Mouse (Mus musculus): ENCODE results near the gene Gm10130. TPM values are rescaled to one million over a fixed set of nuclear protein-coding genes. Genes with fewer than 3 reads are reported as not detected.
"Not testable (repeated sequence)": the region's sequence is repeated elsewhere in the genome, so short reads cannot be mapped to it uniquely, and the experiment has no call there.

The Gm10130 gene
- 1.3 and 1.4 TPM in 2 replicates for polyA plus RNA-seq (2016; fragmentation: Nextera tagmentation; extraction: Ambion mirVana)

DNA sequence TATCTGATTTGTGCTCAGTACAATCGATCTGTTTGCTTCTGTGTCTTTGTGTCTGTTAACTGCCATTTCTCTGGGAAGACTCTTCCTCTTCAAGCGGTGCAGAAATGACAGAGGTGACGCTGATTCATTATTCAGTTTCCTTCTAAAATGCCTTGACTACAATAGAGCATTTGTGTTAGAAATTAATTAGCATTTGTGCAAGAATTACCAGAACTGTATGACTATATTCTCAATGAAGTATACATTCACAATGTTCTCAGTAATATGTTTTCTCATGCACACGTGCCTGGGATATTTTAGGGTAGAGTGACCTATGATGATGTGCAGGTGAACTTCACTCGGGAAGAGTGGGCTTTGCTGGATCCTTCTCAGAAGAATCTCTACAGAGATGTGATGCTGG is at the start of gene Gm10130:
Gene Gm10130, plus strand, starts transcription at position 301 of the 400 bp plus-strand sequence.
- Histone ChIP-seq H3K36me3 (peaks cover 42% of the 10 kb centered on the region), H3K9me3 (peaks cover 57% of the 10 kb centered on the region), H3K4me3 (no peak within 1 kb of the TSS), H3K9ac (replicated peaks) (no peak within 1 kb of the TSS), H3K4me2 (replicated peaks) (no peak within 1 kb of the TSS), H3K4me1 (no peaks in the 10 kb centered on the region), H3K27me3 (no peaks in the 10 kb centered on the region), H3K27ac (replicated peaks) (no peak within 1 kb of the TSS)
- 95% methylated on average over 5 of the region's 5 CpGs for WGBS
- no peak for ATAC-seq (ENCODE audit: low FRiP score, low read depth)

DNA sequence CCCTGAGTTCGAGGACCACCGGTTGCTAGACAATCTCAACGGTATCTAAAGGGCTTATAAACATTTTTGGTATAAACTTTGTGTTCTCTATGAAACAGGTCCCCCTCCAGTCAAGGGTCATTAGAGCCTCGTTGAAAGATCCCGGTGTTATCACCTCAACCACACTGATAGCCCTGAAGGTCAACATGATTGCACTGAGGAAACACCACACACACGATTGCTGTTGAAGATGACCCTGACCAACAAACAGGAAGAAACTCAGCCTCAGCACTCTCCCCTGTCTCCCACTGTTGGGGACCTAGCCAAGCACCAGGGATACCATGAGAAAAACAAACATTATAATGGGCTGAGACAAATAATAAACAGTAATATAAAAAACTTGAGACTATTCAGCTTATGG is 29.8 kb upstream of the Gm10130 start:
- Histone ChIP-seq H3K4me2 (replicated peaks) (no peak overlapping the region), H3K36me3 (no peaks in the 10 kb centered on the region), H3K4me3 (no peak overlapping the region), H3K9me3 (no peaks in the 10 kb centered on the region), H3K27me3 (no peaks in the 10 kb centered on the region), H3K27ac (replicated peaks) (no peak overlapping the region), H3K9ac (replicated peaks) (no peak overlapping the region), H3K4me1 (no peaks in the 10 kb centered on the region)
- ATAC-seq (ENCODE audit: low FRiP score, low read depth) = no peak
- 91% methylated on average over 6 of the region's 6 CpGs for WGBS

DNA sequence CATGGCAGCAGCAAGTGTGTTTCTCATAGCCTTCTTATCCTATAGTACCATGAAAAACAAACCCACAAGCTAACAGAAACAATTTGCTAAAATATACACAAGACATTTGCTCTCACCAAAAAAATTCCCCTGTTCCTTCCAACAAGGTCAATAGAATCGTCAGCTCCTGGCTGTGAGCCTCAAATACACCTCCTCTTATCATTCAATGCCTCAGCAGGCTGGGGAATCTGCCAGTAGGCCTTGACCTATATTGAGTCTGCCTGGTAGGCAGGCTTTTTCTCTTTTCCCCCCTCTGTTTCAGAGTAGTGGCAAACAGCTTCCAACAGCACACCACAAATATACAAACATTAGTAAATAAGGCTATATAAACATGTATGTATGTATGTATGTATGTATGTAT is 24.4 kb upstream of the Gm10130 start:
- H3K27me3 ChIP-seq = no peaks in the 10 kb centered on the region
- H3K36me3 ChIP-seq = no peaks in the 10 kb centered on the region
- no peaks in the 10 kb centered on the region for H3K9me3 ChIP-seq
- ATAC-seq (ENCODE audit: low FRiP score, low read depth) = no peak
- WGBS = 56% methylated on average over 1 of the region's 1 CpGs
- no peaks in the 10 kb centered on the region for H3K4me1 ChIP-seq
- no peak overlapping the region for H3K27ac ChIP-seq (replicated peaks)
- no peak overlapping the region for H3K4me3 ChIP-seq
- no peak overlapping the region for H3K9ac ChIP-seq (replicated peaks)
- H3K4me2 ChIP-seq (replicated peaks) = no peak overlapping the region

DNA sequence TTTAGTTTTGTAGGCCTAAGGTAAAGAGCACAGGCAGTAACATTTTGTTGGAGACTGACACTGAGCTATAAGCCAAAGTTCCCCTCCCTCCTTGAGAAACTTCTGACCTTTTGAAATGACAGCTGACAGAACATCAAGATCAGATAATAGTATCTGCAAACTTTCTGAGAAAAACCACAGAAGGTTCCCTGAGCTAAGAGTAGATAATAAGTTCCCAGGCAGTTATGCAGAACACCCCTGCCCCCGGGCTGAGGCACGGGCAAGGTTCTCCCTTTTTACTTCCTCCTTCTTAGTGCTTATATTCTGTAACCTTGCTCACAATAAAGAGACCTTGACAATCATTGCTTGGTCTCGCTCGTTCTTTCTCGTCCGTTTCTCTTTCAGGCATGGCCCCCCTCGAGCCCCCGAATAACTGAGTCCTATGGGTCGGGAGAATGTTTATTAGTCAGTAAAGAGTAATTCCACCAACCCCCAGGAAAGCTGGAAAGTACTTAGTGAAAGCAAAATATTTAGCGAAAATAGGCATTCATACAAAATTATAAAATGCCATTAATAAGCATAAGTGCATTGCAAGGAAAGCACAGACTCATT is 16.2 kb upstream of the Gm10130 start:
- no peak for ATAC-seq (ENCODE audit: low FRiP score, low read depth)
- no peak overlapping the region for H3K9ac ChIP-seq (replicated peaks)
- no peaks in the 10 kb centered on the region for H3K9me3 ChIP-seq
- H3K4me1 ChIP-seq = peaks cover 2% of the 10 kb centered on the region; the same call in 1 of the 2 replicates
- 89% methylated on average over 10 of the region's 10 CpGs for WGBS
- no peak overlapping the region for H3K4me2 ChIP-seq (replicated peaks)
- no peak overlapping the region for H3K4me3 ChIP-seq
- H3K27ac ChIP-seq (replicated peaks) = no peak overlapping the region
- no peaks in the 10 kb centered on the region for H3K27me3 ChIP-seq
- no peaks in the 10 kb centered on the region for H3K36me3 ChIP-seq

DNA sequence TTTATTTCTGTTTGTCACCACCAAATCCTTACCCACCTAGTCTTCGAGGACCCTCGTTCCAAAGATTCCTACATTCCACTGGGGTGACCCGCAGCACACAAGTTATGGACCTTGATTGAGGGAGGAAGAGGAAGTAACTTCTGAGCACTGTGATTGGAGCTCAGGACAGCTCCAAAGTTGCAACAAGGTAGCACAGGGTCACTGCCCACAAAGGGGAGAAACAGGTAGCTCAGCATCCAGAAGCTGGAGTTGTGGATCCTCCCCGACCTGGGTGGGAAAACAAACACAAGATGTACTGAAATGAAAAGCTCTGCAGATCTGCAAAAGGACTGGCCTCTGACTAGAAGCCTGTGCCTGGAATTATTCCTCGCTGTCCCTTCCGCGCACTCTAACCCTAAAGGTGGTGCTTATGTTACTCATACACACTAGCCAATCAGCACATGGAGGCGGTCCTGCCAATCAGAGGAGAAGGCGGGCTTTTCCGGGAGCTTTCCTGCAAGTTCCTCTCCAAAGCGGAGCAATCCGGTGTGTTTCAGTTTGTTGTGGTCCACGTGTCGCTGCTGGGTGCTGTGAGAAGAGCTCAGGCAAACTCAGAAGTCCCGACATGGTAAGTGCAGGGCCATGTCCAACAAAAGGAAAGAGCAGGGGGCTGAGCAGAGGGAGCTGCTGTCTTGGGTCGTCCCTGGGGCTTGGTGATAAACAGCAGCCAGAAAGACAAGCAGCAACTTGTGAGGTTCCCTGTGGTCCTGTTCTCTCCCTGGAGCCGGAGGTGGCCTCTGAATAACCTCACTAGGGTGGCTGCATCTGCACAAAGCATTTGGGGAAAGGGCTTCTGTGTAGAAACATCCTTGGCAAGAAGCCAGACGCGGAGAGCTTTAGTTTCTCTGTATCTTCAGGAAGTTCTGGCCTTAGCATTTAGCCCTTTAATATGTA is 12.3 kb upstream of the Gm10130 start:
- not testable (repeated sequence) for H3K4me1 ChIP-seq; H3K27ac ChIP-seq (replicated peaks); H3K9me3 ChIP-seq; H3K36me3 ChIP-seq; H3K27me3 ChIP-seq
- peak; percentile 99 for ATAC-seq (ENCODE audit: low FRiP score, low read depth)
- H3K9ac ChIP-seq (replicated peaks) = peak overlapping the region; percentile 58
- peak overlapping the region; percentile 53 for H3K4me3 ChIP-seq
- peak overlapping the region; percentile 55 for H3K4me2 ChIP-seq (replicated peaks)
- 21% methylated on average over 19 of the region's 19 CpGs for WGBS

DNA sequence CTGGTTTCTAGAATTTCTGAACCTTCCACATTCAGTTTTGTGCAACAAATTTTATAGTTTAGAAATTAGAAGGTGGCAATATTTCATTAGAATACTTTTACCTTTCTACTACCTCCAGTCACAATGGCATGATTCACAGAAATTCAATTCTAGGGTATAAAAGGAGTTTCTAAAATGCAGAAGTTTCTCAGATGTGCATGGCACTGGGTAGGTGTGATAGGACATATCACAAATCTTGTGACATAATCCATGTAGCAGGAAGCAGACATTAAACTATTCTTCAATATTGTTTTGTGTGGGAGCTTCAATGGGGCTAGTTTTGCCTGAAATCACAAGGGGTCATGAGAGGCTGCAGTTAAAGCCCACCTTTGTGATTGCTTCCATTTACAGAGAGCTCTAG is 7.4 kb upstream of the Gm10130 start:
- Histone ChIP-seq H3K27me3 (no peaks in the 10 kb centered on the region), H3K4me1 (no peaks in the 10 kb centered on the region), H3K27ac (replicated peaks) (no peak overlapping the region), H3K9ac (replicated peaks) (no peak overlapping the region), H3K4me2 (replicated peaks) (no peak overlapping the region), H3K9me3 (peaks cover 38% of the 10 kb centered on the region), H3K4me3 (no peak overlapping the region), H3K36me3 (peaks cover 13% of the 10 kb centered on the region)
- ATAC-seq (ENCODE audit: low FRiP score, low read depth) = no peak

DNA sequence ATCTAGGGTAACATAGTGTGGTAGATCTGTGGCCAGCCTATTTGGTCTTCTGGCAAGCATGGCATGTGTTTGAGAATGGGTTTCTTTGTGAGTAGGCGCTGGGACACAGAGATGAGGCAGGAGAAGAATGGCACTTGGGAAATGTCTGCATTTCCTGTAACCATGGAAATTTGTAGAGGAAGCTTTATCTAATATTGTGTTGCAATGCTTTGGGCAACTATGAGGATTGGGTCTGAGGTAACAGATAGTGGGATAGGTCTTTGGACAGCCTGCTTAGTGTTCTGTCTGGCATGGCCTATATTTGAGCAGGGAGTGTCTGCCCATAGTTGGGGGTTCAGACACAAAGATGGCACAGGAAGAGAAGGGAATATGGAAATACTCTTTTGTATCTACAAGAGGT is 4.5 kb upstream of the Gm10130 start:
- no peak overlapping the region for H3K27ac ChIP-seq (replicated peaks)

DNA sequence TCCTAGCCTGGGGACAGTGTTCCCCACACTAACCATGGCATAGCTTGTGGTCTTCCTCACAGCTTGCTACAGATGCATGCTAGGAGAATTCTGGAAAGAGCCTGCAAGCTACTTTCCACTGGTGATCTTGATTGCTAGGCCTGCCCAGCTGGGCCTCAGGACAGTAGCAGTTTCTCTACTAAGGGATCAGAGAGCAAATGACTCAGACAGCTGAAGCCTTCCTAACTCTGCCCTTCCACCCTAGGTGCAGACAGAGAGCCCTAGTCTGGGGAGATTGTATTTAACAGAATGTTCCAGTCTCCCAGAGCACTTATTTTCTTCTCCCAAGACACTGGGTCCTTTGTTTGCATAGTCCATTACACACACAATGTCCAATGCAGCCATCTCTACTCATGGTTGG is 33.6 kb downstream of the Gm10130 start:
- not testable (repeated sequence) for H3K4me2 ChIP-seq (replicated peaks); H3K4me1 ChIP-seq; H3K27me3 ChIP-seq; ATAC-seq (ENCODE audit: low FRiP score, low read depth); H3K36me3 ChIP-seq; H3K4me3 ChIP-seq; H3K9ac ChIP-seq (replicated peaks); H3K9me3 ChIP-seq; H3K27ac ChIP-seq (replicated peaks)

More for the DNA sequence above, 4.5 kb upstream of the Gm10130 start:
- Histone ChIP-seq H3K4me3 (no peak overlapping the region), H3K4me2 (replicated peaks) (no peak overlapping the region), H3K9ac (replicated peaks) (no peak overlapping the region), H3K9me3 (peaks cover 54% of the 10 kb centered on the region), H3K36me3 (peaks cover 25% of the 10 kb centered on the region), H3K4me1 (no peaks in the 10 kb centered on the region), H3K27me3 (no peaks in the 10 kb centered on the region)
- no peak for ATAC-seq (ENCODE audit: low FRiP score, low read depth)
- WGBS = 90% methylated on average over 1 of the region's 1 CpGs

DNA sequence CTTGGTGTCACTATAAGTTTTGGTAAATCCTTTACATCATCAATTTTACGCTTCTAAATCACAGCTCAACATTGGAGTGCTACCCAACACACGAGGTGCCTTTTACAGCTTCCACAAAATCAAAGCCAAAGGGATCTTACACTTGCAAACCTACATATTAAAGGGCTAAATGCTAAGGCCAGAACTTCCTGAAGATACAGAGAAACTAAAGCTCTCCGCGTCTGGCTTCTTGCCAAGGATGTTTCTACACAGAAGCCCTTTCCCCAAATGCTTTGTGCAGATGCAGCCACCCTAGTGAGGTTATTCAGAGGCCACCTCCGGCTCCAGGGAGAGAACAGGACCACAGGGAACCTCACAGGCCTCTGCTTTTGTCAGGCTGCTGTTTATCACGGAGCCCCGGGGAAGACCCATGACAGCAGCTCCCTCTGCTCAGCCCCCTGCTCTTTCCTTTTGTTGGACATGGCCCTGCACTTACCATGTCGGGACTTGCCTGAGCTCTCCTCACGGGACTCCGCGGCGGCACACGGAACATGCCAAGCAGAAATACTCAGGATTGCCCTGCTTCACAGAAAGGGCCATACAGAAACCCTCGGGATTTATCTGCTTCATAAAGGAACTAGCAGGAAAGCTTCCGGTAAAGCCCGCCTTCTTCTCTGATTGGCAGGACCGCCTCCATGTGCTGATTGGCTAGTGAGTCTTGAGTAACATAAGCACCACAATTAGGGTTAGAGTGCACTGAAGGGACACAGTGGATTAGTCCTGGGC is 38.8 kb downstream of the Gm10130 start, which contains the start of gene 3300002I08Rik:
Gene 3300002I08Rik, minus strand, starts transcription at position 653 of the 765 bp plus-strand sequence.
- Histone ChIP-seq H3K4me2 (replicated peaks) (peak within 1 kb of the TSS; percentile 51), H3K9ac (replicated peaks) (peak within 1 kb of the TSS; percentile 78), H3K4me3 (peak within 1 kb of the TSS; percentile 67), H3K27ac (replicated peaks) (peak within 1 kb of the TSS; percentile 82)
- ATAC-seq (ENCODE audit: low FRiP score, low read depth) = peak; percentile 100
- not testable (repeated sequence) for H3K27me3 ChIP-seq, H3K36me3 ChIP-seq, H3K4me1 ChIP-seq, H3K9me3 ChIP-seq
- WGBS = 6% methylated on average over 17 of the region's 17 CpGs

DNA sequence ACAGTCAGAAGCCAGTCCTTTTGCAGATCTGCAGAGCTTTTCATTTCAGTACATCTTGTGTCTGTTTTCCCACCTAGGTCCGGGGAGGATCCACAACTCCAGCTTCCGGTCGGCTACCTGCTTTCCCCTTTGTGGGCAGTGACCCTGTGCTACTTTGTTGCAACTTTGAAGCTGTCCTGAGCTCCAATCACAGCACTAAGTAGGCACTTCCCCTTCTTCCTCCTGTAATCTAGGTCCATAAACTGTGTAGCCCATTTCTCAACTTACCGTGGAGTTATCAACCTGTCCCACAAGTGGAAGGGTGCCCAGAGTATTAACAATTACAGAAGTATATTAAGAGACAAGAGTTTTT is 39.4 kb downstream of the Gm10130 start:
- no peaks in the 10 kb centered on the region for H3K4me1 ChIP-seq
- peak overlapping the region; percentile 67 for H3K4me3 ChIP-seq
- 9% methylated on average over 4 of the region's 4 CpGs for WGBS
- H3K9me3 ChIP-seq = no peaks in the 10 kb centered on the region
- peak overlapping the region; percentile 78 for H3K9ac ChIP-seq (replicated peaks)
- H3K36me3 ChIP-seq = no peaks in the 10 kb centered on the region
- 0 out of 2 replicates have a peak overlapping the region, but pooled peaks have one; percentile 82 for H3K27ac ChIP-seq (replicated peaks)
- H3K4me2 ChIP-seq (replicated peaks) = peak overlapping the region; percentile 51
- no peaks in the 10 kb centered on the region for H3K27me3 ChIP-seq
- ATAC-seq (ENCODE audit: low FRiP score, low read depth) = no peak

DNA sequence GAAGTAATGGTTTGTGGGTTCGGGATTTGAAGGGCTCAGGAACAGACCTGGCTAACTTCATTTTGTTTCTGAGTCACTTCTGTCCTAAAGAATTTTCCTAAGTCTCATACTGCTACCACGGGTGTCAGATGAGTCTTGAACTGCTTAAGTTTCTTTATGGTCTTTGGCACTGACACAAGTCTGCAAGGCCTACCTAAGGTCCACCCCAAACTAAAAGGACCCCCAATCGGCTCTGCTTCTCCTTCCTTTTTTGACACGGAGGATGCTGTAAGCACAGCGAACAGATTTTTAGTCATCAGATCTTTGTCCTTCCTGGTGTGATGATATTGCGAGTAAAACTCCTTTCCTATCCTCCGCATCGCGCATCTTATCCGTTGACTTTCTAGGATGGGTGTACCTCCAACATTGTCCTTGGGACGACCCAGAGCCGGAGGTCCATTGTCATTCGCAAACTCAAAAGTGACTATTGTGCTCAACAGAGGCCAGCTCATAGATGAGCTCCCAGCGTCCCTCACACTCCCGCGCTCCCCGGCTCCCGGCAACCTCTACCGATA is 62.1 kb downstream of the Gm10130 start:
- H3K4me1 ChIP-seq; H3K36me3 ChIP-seq; H3K27ac ChIP-seq (replicated peaks); ATAC-seq (ENCODE audit: low FRiP score, low read depth); H3K4me2 ChIP-seq (replicated peaks); H3K4me3 ChIP-seq; H3K9me3 ChIP-seq; H3K9ac ChIP-seq (replicated peaks); H3K27me3 ChIP-seq: not testable (repeated sequence)
- WGBS = 94% methylated on average over 19 of the region's 19 CpGs

DNA sequence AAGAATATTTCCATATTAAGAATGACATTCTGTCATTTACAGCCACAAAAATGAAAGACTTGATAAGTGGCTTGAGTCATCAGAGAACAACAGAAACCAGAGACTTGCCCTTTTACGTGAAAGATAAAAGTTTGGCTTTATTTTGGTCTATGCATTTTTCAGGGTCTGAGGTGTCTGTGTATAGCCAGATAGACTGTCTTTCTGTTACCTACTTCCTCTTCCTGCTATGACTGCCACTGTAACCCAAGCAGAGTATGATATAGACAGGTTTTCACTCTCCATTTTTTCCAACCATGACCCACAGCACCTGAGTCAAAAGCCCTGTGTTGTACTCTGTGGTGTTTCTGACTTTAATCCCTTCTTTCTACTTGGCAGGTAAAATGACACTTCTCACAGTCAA is 66.7 kb downstream of the Gm10130 start:
- Histone ChIP-seq H3K4me1 (no peaks in the 10 kb centered on the region), H3K4me2 (replicated peaks) (no peak overlapping the region), H3K4me3 (no peak overlapping the region), H3K9ac (replicated peaks) (no peak overlapping the region), H3K36me3 (no peaks in the 10 kb centered on the region), H3K27me3 (no peaks in the 10 kb centered on the region), H3K27ac (replicated peaks) (no peak overlapping the region), H3K9me3 (peaks cover 5% of the 10 kb centered on the region; the same call in 1 of the 2 replicates)
- WGBS = 79% methylated on average over 1 of the region's 1 CpGs
- no peak for ATAC-seq (ENCODE audit: low FRiP score, low read depth)
